Mouse (Mus musculus): ENCODE data around the gene Kcnab1.

Kcnab1 gene

GRCm38 (mm10) chr3:65316738-65317137 is 207.6 kb downstream of the Kcnab1 start:
- no peak for DNase-seq (ENCODE audit: low spot score)

GRCm38 (mm10) chr3:65317876-65318537 is 208.8 kb downstream of the Kcnab1 start:
- DNase-seq (ENCODE audit: low spot score): no peak

GRCm38 (mm10) chr3:65319248-65320008 is 210.2 kb downstream of the Kcnab1 start:
- DNase-seq (ENCODE audit: low spot score): no peak

GRCm38 (mm10) chr3:65320990-65321389 is 211.8 kb downstream of the Kcnab1 start:
- DNase-seq (ENCODE audit: low spot score): no peak

- DNase-seq (ENCODE audit: low spot score): no peak
Observed at GRCm38 (mm10) chr3:65321981-65322779, 213.0 kb downstream of the Kcnab1 start.

- no peak for DNase-seq (ENCODE audit: low spot score)
Observed at GRCm38 (mm10) chr3:65325254-65325653, 216.1 kb downstream of the Kcnab1 start.

- DNase-seq (ENCODE audit: low spot score): no peak
Observed at GRCm38 (mm10) chr3:65328814-65329213, 219.6 kb downstream of the Kcnab1 start.

GRCm38 (mm10) chr3:65337835-65338464 is 228.8 kb downstream of the Kcnab1 start:
- no peak for DNase-seq (ENCODE audit: low spot score)

GRCm38 (mm10) chr3:65340173-65340951 is 231.2 kb downstream of the Kcnab1 start:
- no peak for DNase-seq (ENCODE audit: low spot score)

- DNase-seq (ENCODE audit: low spot score): no peak
Observed at GRCm38 (mm10) chr3:65346176-65346575, 237.0 kb downstream of the Kcnab1 start.

- DNase-seq (ENCODE audit: low spot score): no peak
Observed at GRCm38 (mm10) chr3:65352278-65353127, 243.3 kb downstream of the Kcnab1 start.

- DNase-seq (ENCODE audit: low spot score): no peak
Observed at GRCm38 (mm10) chr3:65353263-65354037, 244.3 kb downstream of the Kcnab1 start.

- DNase-seq (ENCODE audit: low spot score): no peak
Observed at GRCm38 (mm10) chr3:65355479-65355878, 246.3 kb downstream of the Kcnab1 start.

- no peak for DNase-seq (ENCODE audit: low spot score)
Observed at GRCm38 (mm10) chr3:65358275-65358674, 249.1 kb downstream of the Kcnab1 start.

GRCm38 (mm10) chr3:65358841-65359240 is 249.7 kb downstream of the Kcnab1 start:
- DNase-seq (ENCODE audit: low spot score): no peak

- DNase-seq (ENCODE audit: low spot score): no peak
Observed at GRCm38 (mm10) chr3:65360163-65360969, 251.2 kb downstream of the Kcnab1 start.

- DNase-seq (ENCODE audit: low spot score): peak; percentile 54
Observed at GRCm38 (mm10) chr3:65363438-65363837, 254.3 kb downstream of the Kcnab1 start.

GRCm38 (mm10) chr3:65365184-65365583 is 256.0 kb downstream of the Kcnab1 start:
- DNase-seq (ENCODE audit: low spot score): peak; percentile 60
